Mouse (Mus musculus): Measurements from ENCODE around the gene Antxr1.

- TF ChIP-seq CTCF (conservative IDR thresholded peaks at IDR 0.05 in 1 of 2, IDR thresholded peaks at IDR 0.05 in 1 of 2; ENCODE audit: low read depth in 2 of 2, low read length in 2 of 2), result no peak
- TF ChIP-seq POLR2A (IDR thresholded peaks at IDR 0.05; ENCODE audit: low read depth, low read length), result no peak
Observed at GRCm38 (mm10) chr6:87138479-87138878, 197.1 kb downstream of the Antxr1 start.
